Mouse (Mus musculus) midbrain, embryonic 15.5 days (tissue): Measurements from ENCODE around the gene Mast1. TPM values are rescaled to one million over a fixed set of nuclear protein-coding genes. Genes with fewer than 3 reads are reported as not detected.

Source experiments
- ATAC-seq: fragments of 200-750 bp; cut with Nextera tagmentation; replicated peaks from 2 replicates; pipeline ENCODE4 v1.8.0; 2017; ENCODE audit warnings: moderate TSS enrichment
- H3K27ac ChIP-seq: fragments of 300-500 bp; sonication (generic); 2 replicates; pipeline ENCODE4 v1.5.1; 2015; ENCODE audit warnings: mild to moderate bottlenecking, inconsistent platforms
- H3K27me3 ChIP-seq: fragments of 300-500 bp; sonication (generic); replicated peaks from 2 replicates; pipeline ENCODE4 v1.6.1; 2015; ENCODE audit warnings: inconsistent platforms
- H3K36me3 ChIP-seq: fragments of 300-500 bp; sonication (generic); replicated peaks from 2 replicates; pipeline ENCODE4 v1.6.1; 2015; ENCODE audit warnings: inconsistent platforms
- H3K4me1 ChIP-seq: fragments of 300-500 bp; sonication (generic); 2 replicates; pipeline ENCODE4 v1.6.1; 2015; ENCODE audit warnings: inconsistent platforms
- H3K4me2 ChIP-seq: fragments of 300-500 bp; sonication (generic); 2 replicates; pipeline ENCODE4 v1.6.1; 2015; ENCODE audit warnings: inconsistent platforms, mild to moderate bottlenecking, moderate library complexity
- H3K4me3 ChIP-seq: fragments of 300-500 bp; sonication (generic); 2 replicates; pipeline ENCODE4 v1.5.1; 2015; ENCODE audit warnings: mild to moderate bottlenecking, inconsistent platforms
- H3K9ac ChIP-seq: fragments of 300-500 bp; sonication (generic); 2 replicates; pipeline ENCODE4 v1.6.1; 2015; ENCODE audit warnings: mild to moderate bottlenecking, inconsistent platforms
- H3K9me3 ChIP-seq: fragments of 300-500 bp; sonication (generic); 2 replicates; pipeline ENCODE4 v1.6.1; 2016; ENCODE audit warnings: inconsistent platforms
- WGBS: fragments of 180-500 bp; shearing (Covaris S2); methylation state at CpG from one replicate; pipeline ENCODE4 v1.1.7; 2015; ENCODE audit warnings: mixed read lengths; 5-methylcytosine and 5-hydroxymethylcytosine counted together
- polyA plus RNA-seq: library from polyadenylated mRNA; unstranded; fragments of >200 nt; fragmentation: Nextera tagmentation; extraction: Ambion mirVana; gene quantifications from 2 replicates; pipeline ENCODE4 v1.2.1, GENCODE M21; 2015

The Mast1 gene
- polyA plus RNA-seq, 1 experiment from 2014 or later = 84.8 TPM

DNA sequence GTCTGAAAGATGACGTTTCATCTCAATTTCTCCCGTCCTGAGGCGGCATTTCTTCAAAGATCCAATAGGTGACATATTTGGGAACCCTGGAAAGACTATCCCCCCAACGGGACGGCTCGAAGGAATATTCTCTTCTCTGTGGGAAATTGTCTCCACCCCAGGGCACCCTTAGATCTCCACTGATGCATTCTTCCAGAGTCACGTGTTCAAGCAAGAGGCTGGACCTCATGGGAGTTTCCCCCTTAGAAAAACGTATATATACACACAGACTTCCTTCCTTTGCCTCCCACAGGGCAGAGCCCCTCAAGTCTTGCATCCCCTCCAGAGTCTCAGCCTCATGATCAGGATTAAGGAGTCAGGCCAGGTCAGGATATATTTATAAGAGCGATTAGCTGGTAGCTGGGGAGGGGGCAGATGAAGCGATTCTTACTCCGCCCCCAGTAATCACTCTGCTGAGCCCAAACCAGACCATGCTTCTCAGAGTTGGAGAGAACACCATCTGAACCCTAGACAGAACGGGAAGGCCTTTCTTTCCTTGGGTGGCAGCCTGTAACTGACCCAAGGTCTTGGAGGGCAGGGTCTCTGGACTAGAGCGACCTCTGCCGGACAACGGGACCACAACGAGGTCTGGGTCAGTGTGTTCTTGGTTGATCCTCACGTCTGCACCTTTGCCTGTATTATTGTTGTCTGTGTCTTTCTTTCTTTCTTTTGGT lies 9.5 kb upstream of the Mast1 start, which contains the start of gene Rtbdn:
TSS of gene Rtbdn (plus strand) at position 464 of the 713 bp plus-strand sequence.
- H3K4me3 ChIP-seq = peak within 1 kb of the TSS; percentile 66
- peaks cover 21% of the 10 kb centered on the region for H3K27me3 ChIP-seq
- no peaks in the 10 kb centered on the region for H3K36me3 ChIP-seq
- 5% methylated on average over 17 of the region's 17 CpGs for WGBS
- peak within 1 kb of the TSS; percentile 80 for H3K27ac ChIP-seq
- H3K4me1 ChIP-seq = peaks cover 35% of the 10 kb centered on the region
- peak; percentile 14 for ATAC-seq
- H3K9ac ChIP-seq = peak within 1 kb of the TSS; percentile 57
- H3K4me2 ChIP-seq = peak within 1 kb of the TSS; percentile 64
- H3K9me3 ChIP-seq = no peaks in the 10 kb centered on the region

DNA sequence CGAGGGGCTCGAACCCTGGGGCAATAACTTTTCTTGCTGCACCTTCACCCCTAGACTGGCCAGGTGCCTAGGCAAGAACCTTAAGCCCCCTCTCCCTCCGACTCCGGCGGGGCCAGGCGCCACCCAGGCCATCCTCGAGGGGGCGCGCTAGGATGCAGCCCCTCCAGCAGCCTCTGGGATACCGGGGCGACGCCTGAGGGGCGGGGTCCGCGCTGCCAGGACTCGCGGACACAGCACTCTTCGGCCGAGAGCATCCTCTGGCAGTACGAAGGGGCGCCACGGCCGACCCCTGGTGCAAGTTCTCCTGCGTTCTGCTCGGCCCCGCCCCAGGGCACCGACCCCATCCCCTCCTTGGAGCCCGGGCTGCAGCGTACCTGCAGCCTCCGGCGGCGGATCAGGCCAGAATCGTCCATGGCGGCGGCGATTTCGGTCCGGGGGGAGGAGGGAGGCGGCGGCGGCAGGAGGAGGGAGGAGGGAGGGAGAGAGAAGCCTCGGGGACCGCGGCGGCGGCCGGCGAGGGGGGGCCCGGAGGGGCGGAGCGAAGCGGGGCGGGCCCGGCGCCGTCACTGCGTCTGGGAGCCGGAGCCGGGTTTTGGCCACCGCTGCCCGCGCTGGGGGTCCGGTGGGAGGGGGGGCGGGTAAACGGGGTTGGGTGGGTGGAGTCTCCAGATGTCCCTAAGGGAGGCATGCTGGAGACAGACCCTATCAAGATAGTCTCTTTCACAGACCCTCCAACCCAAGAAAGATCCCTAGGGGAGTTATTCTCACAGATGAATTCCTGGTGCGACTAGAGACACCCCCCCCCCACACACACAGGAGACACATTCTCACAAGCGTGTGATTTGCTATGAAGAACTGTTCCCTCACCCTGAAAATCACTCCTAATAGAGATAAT lies 8.7 kb upstream of the Mast1 start:
- Histone ChIP-seq H3K27me3 (peaks cover 21% of the 10 kb centered on the region), H3K36me3 (no peaks in the 10 kb centered on the region), H3K9me3 (no peaks in the 10 kb centered on the region), H3K27ac (peak overlapping the region; percentile 80), H3K9ac (peak overlapping the region; percentile 57), H3K4me2 (peak overlapping the region; percentile 64), H3K4me1 (peaks cover 35% of the 10 kb centered on the region), H3K4me3 (peak overlapping the region; percentile 66)
- peak; percentile 70 for ATAC-seq
- WGBS = 1% methylated on average over 38 of the region's 67 CpGs

DNA sequence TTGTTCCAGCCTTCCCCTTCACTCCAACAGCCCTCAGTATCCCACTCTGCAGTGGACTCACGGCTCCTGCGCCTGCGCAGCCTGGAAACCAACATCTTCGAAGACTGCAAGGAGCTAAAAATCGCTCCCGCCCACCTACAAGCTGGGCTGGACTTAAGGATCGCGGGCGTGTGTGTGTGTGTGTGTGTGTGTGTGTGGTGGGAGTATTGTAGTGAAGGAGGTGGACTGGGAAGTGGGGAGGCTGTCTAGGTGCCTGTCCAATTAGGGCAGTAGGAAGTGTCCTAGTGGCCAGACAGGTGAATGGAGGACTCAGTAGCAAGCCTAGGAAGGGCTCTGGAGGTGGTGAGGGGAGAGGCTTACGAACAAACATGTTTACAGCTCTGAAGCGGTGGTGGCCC lies 8.1 kb upstream of the Mast1 start:
- Histone ChIP-seq H3K4me3 (peak overlapping the region; percentile 66), H3K36me3 (no peaks in the 10 kb centered on the region), H3K9me3 (no peaks in the 10 kb centered on the region), H3K4me2 (peak overlapping the region; percentile 64), H3K4me1 (peaks cover 35% of the 10 kb centered on the region), H3K27ac (peak overlapping the region; percentile 80), H3K9ac (peak overlapping the region; percentile 57), H3K27me3 (peaks cover 18% of the 10 kb centered on the region)
- peak; percentile 70 for ATAC-seq
- WGBS = 2% methylated on average over 11 of the region's 11 CpGs

DNA sequence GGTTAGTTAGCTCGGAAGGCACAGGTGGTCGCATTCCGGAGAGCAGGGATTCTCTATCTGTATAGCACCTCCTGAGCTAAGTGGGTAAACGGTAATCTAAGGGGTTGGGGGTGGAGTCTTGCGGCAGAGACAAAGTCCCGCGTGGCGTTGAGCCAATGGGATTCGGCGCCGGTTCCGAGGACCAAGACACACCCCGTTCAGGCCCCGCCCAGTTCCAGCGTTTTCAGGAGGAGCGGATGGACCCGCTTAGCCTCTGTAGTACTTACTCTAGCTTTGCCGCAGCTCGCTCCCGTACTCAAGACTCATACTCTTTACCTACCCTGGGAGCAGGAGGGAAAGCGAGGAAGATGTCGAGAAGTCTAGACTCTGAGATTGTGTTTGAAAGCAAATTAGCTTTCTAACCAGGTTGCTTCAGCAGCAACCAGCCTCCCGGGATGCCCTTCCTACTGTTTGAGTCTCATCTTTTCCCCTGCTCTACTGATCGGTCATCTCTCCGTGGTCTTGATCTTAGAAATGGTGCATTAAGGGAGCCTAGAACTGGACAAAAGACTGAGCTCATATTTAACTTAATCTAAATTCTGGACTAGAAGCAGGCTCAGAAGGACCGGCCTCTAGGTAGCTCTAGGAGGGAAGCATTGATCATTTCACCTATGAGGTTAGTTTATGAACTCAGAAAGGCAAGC lies 7.5 kb upstream of the Mast1 start:
- Histone ChIP-seq H3K27me3 (peaks cover 12% of the 10 kb centered on the region), H3K9ac (peak overlapping the region; percentile 57), H3K4me1 (peaks cover 35% of the 10 kb centered on the region), H3K4me2 (peak overlapping the region; percentile 64), H3K27ac (peak overlapping the region; percentile 80), H3K36me3 (no peaks in the 10 kb centered on the region), H3K9me3 (no peaks in the 10 kb centered on the region), H3K4me3 (peak overlapping the region; percentile 66)
- peak; percentile 32; the same call in 1 of the 2 replicates for ATAC-seq
- 2% methylated on average over 26 of the region's 26 CpGs for WGBS

DNA sequence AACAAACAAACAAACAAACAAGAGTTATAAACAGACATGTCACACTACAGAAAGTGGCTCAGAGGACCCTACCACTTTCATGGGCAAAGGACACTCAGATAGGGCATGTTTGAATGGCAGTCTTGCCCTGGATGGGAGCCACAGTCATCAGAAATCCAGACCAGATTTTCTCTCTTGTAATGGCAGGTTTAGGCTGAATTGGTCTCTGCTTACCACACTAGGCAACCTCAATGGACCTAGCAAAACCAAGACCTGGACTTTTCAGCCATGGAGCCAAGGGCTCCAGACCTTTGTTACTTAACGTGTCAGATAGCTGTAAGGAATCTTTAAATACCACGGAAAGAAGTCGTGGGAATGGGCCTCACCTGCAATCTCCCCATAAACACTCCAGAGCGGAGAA lies 6.5 kb upstream of the Mast1 start:
- Histone ChIP-seq H3K9me3 (no peaks in the 10 kb centered on the region), H3K4me2 (peak overlapping the region; percentile 64), H3K27ac (no peak overlapping the region), H3K9ac (no peak overlapping the region), H3K4me1 (peaks cover 35% of the 10 kb centered on the region), H3K27me3 (peaks cover 12% of the 10 kb centered on the region), H3K4me3 (no peak overlapping the region; the same call in 1 of the 2 replicates), H3K36me3 (no peaks in the 10 kb centered on the region)
- WGBS = 10% methylated on average over 4 of the region's 4 CpGs
- no peak for ATAC-seq

DNA sequence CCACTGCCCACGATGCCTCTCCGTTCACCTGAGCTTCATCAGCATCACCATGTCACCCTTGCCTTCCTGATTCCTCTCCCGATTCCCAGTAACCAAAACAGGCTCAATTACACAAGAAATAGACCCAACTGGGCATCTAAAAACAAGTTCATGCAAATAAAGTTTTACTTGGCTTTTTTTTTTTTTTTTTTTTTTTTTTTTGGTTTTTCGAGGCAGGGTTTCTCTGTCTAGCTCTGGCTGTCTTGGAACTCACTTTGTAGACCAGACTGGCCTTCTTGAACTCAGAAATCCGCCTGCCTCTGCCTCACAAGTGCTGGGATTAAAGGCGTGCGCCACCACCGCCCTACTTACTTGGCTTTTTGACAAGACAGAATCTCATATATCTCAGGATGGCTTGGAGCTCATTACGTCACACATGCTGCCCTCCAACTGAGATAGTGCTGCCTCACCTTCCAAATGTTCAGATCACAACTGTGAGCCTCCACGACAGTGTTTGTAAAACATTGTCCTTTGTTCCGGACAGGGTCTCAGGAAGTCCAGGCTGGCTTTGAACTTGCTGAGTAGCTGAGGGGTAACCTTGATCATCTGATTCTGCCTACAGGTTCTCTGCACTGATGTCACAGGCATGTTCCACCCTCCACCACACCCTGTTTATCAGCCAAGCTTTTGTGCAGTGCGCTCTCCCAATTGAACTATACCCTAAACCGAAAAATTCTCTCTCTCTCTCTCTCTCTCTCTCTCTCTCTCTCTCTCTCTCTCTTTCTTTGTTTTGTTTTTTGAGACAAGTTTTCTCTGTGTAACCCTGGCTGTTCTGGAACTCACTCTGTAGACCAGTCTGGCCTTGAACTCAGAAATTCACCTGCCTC lies 694 bp upstream of the Mast1 start:
- ATAC-seq = no peak
- peak overlapping the region; percentile 96 for H3K27ac ChIP-seq
- no peaks in the 10 kb centered on the region for H3K36me3 ChIP-seq
- 64% methylated on average over 13 of the region's 13 CpGs for WGBS
- H3K4me2 ChIP-seq = peak overlapping the region; percentile 85
- H3K4me1 ChIP-seq = peaks cover 29% of the 10 kb centered on the region
- H3K4me3 ChIP-seq = peak overlapping the region; percentile 76
- H3K9me3 ChIP-seq = no peaks in the 10 kb centered on the region
- H3K27me3 ChIP-seq = no peaks in the 10 kb centered on the region
- peak overlapping the region; percentile 100; the same call in 1 of the 2 replicates for H3K9ac ChIP-seq

DNA sequence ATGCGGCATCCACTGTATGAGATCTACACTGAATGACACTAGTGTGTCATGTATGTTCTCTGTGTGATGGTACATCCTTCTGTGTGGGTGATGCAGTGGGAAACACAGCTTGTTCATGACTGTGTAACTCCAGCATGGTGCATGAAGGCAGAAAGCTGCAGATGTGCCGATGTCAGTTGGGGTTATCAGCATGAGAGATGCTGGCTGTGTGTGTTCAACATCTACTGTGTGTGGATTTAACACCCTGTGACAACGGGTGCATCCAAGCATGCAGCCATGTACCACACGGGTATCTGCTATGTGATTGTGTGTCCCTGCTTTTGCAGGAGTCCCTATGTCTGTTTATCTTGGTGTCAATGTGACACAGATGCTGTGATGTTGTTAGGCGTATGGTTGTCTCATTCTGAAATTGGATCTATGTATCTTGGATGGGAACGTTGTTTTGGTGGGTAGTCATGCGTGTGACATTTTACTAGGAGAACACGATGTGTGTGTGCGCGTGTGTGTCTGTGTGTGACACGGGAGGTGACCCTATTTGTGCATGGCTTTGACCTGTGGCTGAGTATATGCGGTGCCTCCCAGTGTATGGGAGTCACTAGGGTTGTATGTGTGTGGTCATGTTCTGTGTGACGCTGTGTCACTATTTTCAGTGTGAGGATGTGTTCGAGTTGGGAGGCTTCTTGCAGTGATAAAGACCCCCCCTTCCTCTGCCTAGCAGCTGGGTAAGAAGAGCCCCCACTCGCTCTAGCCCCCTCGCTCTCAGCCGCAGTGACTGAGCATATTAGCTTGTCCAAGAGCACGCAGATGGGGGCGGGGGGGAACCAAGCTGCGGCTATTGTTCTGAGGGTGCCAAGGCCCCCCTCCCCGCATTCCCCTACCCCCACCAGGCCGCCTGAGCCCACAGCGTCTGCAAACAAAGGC lies 858 bp downstream of the Mast1 start:
- Histone ChIP-seq H3K4me3 (peak overlapping the region; percentile 76), H3K27me3 (no peaks in the 10 kb centered on the region), H3K9me3 (no peaks in the 10 kb centered on the region), H3K4me1 (peaks cover 29% of the 10 kb centered on the region), H3K36me3 (no peaks in the 10 kb centered on the region; the same call in 1 of the 2 replicates), H3K4me2 (peak overlapping the region; percentile 85), H3K9ac (peak overlapping the region; percentile 100), H3K27ac (peak overlapping the region; percentile 96)
- WGBS = 13% methylated on average over 22 of the region's 23 CpGs
- peak; percentile 53 for ATAC-seq

DNA sequence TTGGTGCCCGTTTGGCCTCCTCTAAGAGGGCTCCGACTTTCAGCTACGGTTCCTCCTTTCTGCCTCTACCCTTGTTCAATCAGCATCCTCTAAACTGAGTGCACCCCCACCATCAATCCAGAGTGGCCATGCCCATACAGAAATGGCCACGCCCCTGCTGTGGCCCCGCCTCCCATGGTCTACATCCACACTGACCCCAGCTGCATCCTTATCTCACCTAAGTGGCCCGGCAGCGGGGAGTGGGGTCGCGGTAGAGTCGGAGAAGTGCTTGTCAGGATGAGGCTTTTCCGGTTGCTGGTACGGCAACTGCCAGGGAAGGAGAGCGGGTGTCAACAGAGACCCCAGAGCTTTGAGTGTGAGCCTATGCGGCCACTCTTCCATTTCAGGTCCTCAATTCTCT lies 1.7 kb downstream of the Mast1 start:
- Histone ChIP-seq H3K4me1 (peaks cover 29% of the 10 kb centered on the region), H3K4me2 (peak overlapping the region; percentile 85), H3K27me3 (no peaks in the 10 kb centered on the region), H3K9me3 (no peaks in the 10 kb centered on the region), H3K36me3 (no peaks in the 10 kb centered on the region; the same call in 1 of the 2 replicates), H3K9ac (peak overlapping the region; percentile 100), H3K4me3 (peak overlapping the region; percentile 76), H3K27ac (peak overlapping the region; percentile 96)
- peak; percentile 16 for ATAC-seq
- WGBS = 6% methylated on average over 14 of the region's 14 CpGs

DNA sequence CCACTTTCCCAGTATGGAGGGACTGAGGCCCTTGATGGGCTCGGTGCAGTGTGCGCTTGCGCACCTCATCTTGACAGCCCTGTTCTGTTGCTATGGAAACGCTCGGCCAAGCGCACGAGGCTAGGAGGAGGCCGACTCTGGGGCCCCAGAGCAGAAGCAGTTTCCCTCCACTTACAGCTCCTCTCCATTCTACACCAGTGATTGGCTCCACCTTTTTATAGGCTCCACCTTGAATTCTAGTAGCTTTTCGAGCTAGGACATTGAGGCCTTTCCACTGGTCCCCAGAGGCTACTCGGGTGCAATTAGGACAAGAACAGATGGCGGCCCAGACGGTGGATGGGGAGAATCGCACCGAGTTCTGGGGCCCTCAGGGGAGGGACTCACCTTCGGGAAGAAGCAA lies 2.3 kb downstream of the Mast1 start:
- WGBS = under 1% methylated on average over 15 of the region's 15 CpGs
- Histone ChIP-seq H3K9ac (peak overlapping the region; percentile 100), H3K4me3 (peak overlapping the region; percentile 76), H3K36me3 (no peaks in the 10 kb centered on the region; the same call in 1 of the 2 replicates), H3K4me2 (peak overlapping the region; percentile 85), H3K27ac (peak overlapping the region; percentile 96), H3K9me3 (no peaks in the 10 kb centered on the region), H3K4me1 (peaks cover 29% of the 10 kb centered on the region), H3K27me3 (no peaks in the 10 kb centered on the region)
- ATAC-seq = peak; percentile 76

DNA sequence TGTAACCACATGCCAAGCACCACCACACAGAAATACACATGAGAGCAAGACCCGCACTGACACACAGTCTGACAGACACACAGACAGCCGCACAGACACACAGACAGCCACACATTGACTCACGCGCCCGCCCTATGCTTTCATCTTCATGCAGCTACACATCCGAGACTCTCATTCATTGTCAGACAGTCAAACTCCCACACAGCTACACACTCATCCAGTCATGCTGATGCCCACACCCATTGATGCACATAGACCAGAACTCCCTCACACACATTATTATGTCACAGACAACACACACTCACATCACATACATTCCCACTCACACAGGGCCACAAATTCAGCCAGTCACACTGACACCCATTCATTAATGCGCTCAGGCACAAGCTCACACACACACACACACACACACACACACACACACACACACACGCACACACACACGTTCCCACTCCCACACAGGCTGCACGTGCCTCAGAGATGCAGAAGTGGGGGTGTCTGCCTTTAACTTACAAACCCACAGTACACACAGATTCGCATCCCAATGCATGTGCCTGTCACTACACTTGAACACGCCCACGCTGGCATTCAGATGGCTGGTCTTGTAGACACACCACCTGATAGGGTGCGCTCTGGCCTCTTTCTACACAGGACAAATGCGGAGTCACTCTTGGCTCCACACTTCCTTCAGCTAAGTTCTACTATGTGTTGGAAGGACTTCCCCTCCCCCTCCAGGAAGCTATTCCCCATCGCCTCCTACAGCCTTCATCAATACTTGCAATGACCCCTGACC lies 3.2 kb downstream of the Mast1 start:
- ATAC-seq = no peak
- Histone ChIP-seq H3K4me3 (peak overlapping the region; percentile 76), H3K4me2 (peak overlapping the region; percentile 85), H3K27ac (no peak overlapping the region), H3K36me3 (no peaks in the 10 kb centered on the region; the same call in 1 of the 2 replicates), H3K9ac (no peak overlapping the region), H3K9me3 (no peaks in the 10 kb centered on the region), H3K4me1 (peaks cover 36% of the 10 kb centered on the region), H3K27me3 (no peaks in the 10 kb centered on the region)
- WGBS = 83% methylated on average over 16 of the region's 16 CpGs
